Mouse (Mus musculus) embryonic facial prominence, embryonic 11.5 days (tissue): Measurements from ENCODE around the gene Uba52. TPM values are rescaled to one million over a fixed set of nuclear protein-coding genes. Genes with fewer than 3 reads are reported as not detected.

Source experiments
- ATAC-seq: fragments of 200-750 bp; cut with Nextera tagmentation; replicated peaks from 2 replicates; pipeline ENCODE4 v1.8.0; 2017; ENCODE audit warnings: low read depth; ENCODE audit not compliant: insufficient number of reproducible peaks, low FRiP score, low TSS enrichment
- DNase-seq: peaks from one replicate; pipeline ENCODE4 v3.0.0-alpha.2; 2015; ENCODE audit warnings: low spot score
- H3K27ac ChIP-seq: fragments of 300-500 bp; sonication (generic); replicated peaks from 2 replicates; pipeline ENCODE4 v1.5.1; 2014; ENCODE audit warnings: mild to moderate bottlenecking, low read depth, low read length, control low read depth
- H3K27me3 ChIP-seq: fragments of 300-500 bp; sonication (generic); 2 replicates; pipeline ENCODE4 v1.6.1; 2014; ENCODE audit warnings: mild to moderate bottlenecking, low read length, moderate library complexity, mixed read lengths; ENCODE audit not compliant: control insufficient read depth, insufficient read depth
- H3K36me3 ChIP-seq: fragments of 300-500 bp; sonication (generic); replicated peaks from 2 replicates; pipeline ENCODE4 v1.6.1; 2014; ENCODE audit warnings: low read depth, mild to moderate bottlenecking, low read length, moderate library complexity, mixed read lengths; ENCODE audit not compliant: control insufficient read depth, insufficient read depth
- H3K4me1 ChIP-seq: fragments of 300-500 bp; sonication (generic); 2 replicates; pipeline ENCODE4 v1.6.1; 2014; ENCODE audit warnings: low read length, mixed read lengths; ENCODE audit not compliant: control insufficient read depth, insufficient read depth
- H3K4me2 ChIP-seq: fragments of 300-500 bp; sonication (generic); 2 replicates; pipeline ENCODE4 v1.6.1; 2014; ENCODE audit warnings: low read depth, mild to moderate bottlenecking, control low read depth, low read length, moderate library complexity
- H3K4me3 ChIP-seq: fragments of 300-500 bp; sonication (generic); 2 replicates; pipeline ENCODE4 v1.5.1; 2014; ENCODE audit warnings: low read depth, low read length, control low read depth
- H3K9ac ChIP-seq: fragments of 300-500 bp; sonication (generic); replicated peaks from 2 replicates; pipeline ENCODE4 v1.6.1; 2014; ENCODE audit warnings: mild to moderate bottlenecking, control low read depth, low read length
- H3K9me3 ChIP-seq: fragments of 300-500 bp; sonication (generic); replicated peaks from 2 replicates; pipeline ENCODE4 v1.6.1; 2016; ENCODE audit warnings: mild to moderate bottlenecking, low read length, inconsistent platforms, mixed read lengths; ENCODE audit not compliant: control insufficient read depth
- WGBS: fragments of 180-500 bp; shearing (Covaris S2); extraction: QIAGEN DNeasy Blood & Tissue Kit; methylation state at CpG from one replicate; pipeline ENCODE4 v1.1.7; 2014; 5-methylcytosine and 5-hydroxymethylcytosine counted together
- polyA plus RNA-seq: library from polyadenylated mRNA; unstranded; fragments of >200 nt; fragmentation: Nextera tagmentation; extraction: Ambion mirVana; gene quantifications from 2 replicates; pipeline ENCODE4 v1.2.1, GENCODE M21; 2014

Uba52 gene
- polyA plus RNA-seq, 1 experiment from 2014 or later = 783 TPM

- no peak overlapping the region for H3K4me2 ChIP-seq
These were observed 27.7 kb downstream of the Uba52 start for GRCm38 (mm10) chr8:70482943-70483342.

GRCm38 (mm10) chr8:70481908-70482307, 28.7 kb downstream of the Uba52 start:
- Histone ChIP-seq H3K4me2 (no peak overlapping the region), H3K4me3 (no peak overlapping the region), H3K9ac (no peak overlapping the region), H3K9me3 (no peaks in the 10 kb centered on the region), H3K4me1 (no peaks in the 10 kb centered on the region), H3K27ac (no peak overlapping the region), H3K36me3 (no peaks in the 10 kb centered on the region), H3K27me3 (peaks cover 2% of the 10 kb centered on the region)
- ATAC-seq (no peak), DNase-seq (no peak)
- 80% methylated on average over 3 of the region's 3 CpGs for WGBS

More at GRCm38 (mm10) chr8:70482943-70483342, 27.7 kb downstream of the Uba52 start:
- H3K9me3 ChIP-seq = no peaks in the 10 kb centered on the region
- DNase-seq (no peak), ATAC-seq (no peak)
- no peaks in the 10 kb centered on the region; the same call in 1 of the 2 replicates for H3K4me1 ChIP-seq
- H3K27me3 ChIP-seq = peaks cover 7% of the 10 kb centered on the region
- no peak overlapping the region for H3K27ac ChIP-seq
- no peaks in the 10 kb centered on the region for H3K36me3 ChIP-seq
- 61% methylated on average over 2 of the region's 2 CpGs for WGBS
- no peak overlapping the region for H3K9ac ChIP-seq
- H3K4me3 ChIP-seq = no peak overlapping the region

DNA sequence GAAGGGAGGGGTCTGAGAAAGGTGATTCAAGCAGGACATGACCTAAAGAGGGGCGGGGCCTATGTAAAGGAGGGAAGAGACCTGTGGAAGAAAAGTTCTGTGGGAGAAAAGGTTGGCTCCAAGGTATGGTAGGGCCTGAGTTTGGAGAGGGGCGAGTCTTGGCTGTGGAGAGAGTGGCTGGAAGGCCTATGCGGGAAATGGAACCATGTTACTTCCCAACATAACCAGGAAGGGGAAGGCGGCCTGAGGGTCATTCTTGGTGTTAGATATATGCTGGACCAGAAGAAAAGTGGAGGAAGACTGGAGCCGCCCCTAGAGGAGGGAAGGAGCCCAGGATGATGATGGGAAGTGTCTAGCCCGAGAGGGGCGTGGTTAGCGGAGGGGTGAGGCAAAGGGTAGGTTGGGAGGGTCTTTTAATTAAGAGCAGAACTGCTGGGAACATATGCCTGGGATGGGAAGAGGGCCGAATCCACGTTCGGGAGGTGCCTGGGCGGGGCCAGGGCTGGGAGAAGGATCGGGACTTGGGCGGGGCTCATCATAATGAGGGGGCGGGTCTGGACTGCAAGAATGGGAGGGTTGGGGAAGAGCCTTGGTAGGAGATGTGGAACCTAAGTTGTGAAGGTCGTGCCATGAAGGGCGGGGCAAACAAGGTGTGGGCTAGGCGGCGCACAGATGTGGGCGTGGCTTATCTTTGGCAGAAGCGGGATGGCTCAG, 33.2 kb downstream of the Uba52 start:
- Histone ChIP-seq H3K9me3 (no peaks in the 10 kb centered on the region), H3K4me2 (peak overlapping the region; percentile 82; the same call in 1 of the 2 replicates), H3K4me1 (no peaks in the 10 kb centered on the region), H3K9ac (no peak overlapping the region), H3K27me3 (no peaks in the 10 kb centered on the region), H3K36me3 (no peaks in the 10 kb centered on the region), H3K4me3 (peak overlapping the region; percentile 83), H3K27ac (no peak overlapping the region)
- DNase-seq = peak; percentile 70
- ATAC-seq = peak; percentile 39
- WGBS = under 1% methylated on average over 21 of the region's 21 CpGs

GRCm38 (mm10) chr8:70476333-70477268, 34.0 kb downstream of the Uba52 start, which contains the start of gene Klhl26:
TSS of gene Klhl26 (minus strand) at chr8:70476968.
- peak within 1 kb of the TSS; percentile 83 for H3K4me3 ChIP-seq
- no peaks in the 10 kb centered on the region for H3K27me3 ChIP-seq
- ATAC-seq = peak; percentile 81
- peak within 1 kb of the TSS; percentile 88 for H3K9ac ChIP-seq
- 0 out of 2 replicates have a peak within 1 kb of the TSS, but pooled peaks have one; percentile 16 for H3K27ac ChIP-seq
- no peaks in the 10 kb centered on the region for H3K9me3 ChIP-seq
- WGBS = under 1% methylated on average over 53 of the region's 53 CpGs
- peak within 1 kb of the TSS; percentile 82 for H3K4me2 ChIP-seq
- no peaks in the 10 kb centered on the region for H3K36me3 ChIP-seq
- H3K4me1 ChIP-seq = no peaks in the 10 kb centered on the region
- DNase-seq = peak; percentile 94

- Histone ChIP-seq H3K4me1 (no peaks in the 10 kb centered on the region), H3K4me2 (no peak overlapping the region), H3K9ac (no peak overlapping the region), H3K4me3 (no peak overlapping the region), H3K36me3 (no peaks in the 10 kb centered on the region), H3K9me3 (no peaks in the 10 kb centered on the region), H3K27me3 (no peaks in the 10 kb centered on the region), H3K27ac (no peak overlapping the region)
- DNase-seq (no peak), ATAC-seq (no peak)
- WGBS = 97% methylated on average over 7 of the region's 7 CpGs
These were observed 38.7 kb downstream of the Uba52 start for GRCm38 (mm10) chr8:70471856-70472255.

- H3K36me3 ChIP-seq = no peaks in the 10 kb centered on the region
- ATAC-seq = no peak
- H3K9ac ChIP-seq = no peak overlapping the region
- H3K4me2 ChIP-seq = no peak overlapping the region
- no peak for DNase-seq
- no peak overlapping the region for H3K4me3 ChIP-seq
- H3K4me1 ChIP-seq = no peaks in the 10 kb centered on the region
- H3K27me3 ChIP-seq = no peaks in the 10 kb centered on the region
- no peaks in the 10 kb centered on the region for H3K9me3 ChIP-seq
- WGBS = 68% methylated on average over 2 of the region's 2 CpGs
- no peak overlapping the region for H3K27ac ChIP-seq
These were observed 40.7 kb downstream of the Uba52 start for GRCm38 (mm10) chr8:70469938-70470337.

- DNase-seq (no peak), ATAC-seq (no peak)
- WGBS = 55% methylated on average over 10 of the region's 10 CpGs
- no peaks in the 10 kb centered on the region for H3K36me3 ChIP-seq
- H3K9ac ChIP-seq = no peak overlapping the region
- no peaks in the 10 kb centered on the region for H3K27me3 ChIP-seq
- H3K4me1 ChIP-seq = no peaks in the 10 kb centered on the region
- H3K4me3 ChIP-seq = no peak overlapping the region
- H3K27ac ChIP-seq = no peak overlapping the region
- no peak overlapping the region for H3K4me2 ChIP-seq
- H3K9me3 ChIP-seq = no peaks in the 10 kb centered on the region
These were observed 41.2 kb downstream of the Uba52 start for GRCm38 (mm10) chr8:70469295-70469916.
